Mouse (Mus musculus) small intestine, adult 2 months (tissue): ENCODE measurements around the gene Prodh2. TPM values are rescaled to one million over a fixed set of nuclear protein-coding genes. Genes with fewer than 3 reads are reported as not detected.
A peak's percentile ranks its signal among the peaks of the same experiment; 100 is the strongest.

ENCODE experiments used
- H3K27ac ChIP-seq: fragments of 200-500 bp; 2 replicates; pipeline ENCODE4 v1.5.1; 2012; ENCODE audit warnings: low read depth, low read length, control low read depth, inconsistent platforms; ENCODE audit not compliant: insufficient read depth
- H3K27me3 ChIP-seq: fragments of 200-500 bp; 2 replicates; pipeline ENCODE4 v1.6.1; 2012; ENCODE audit warnings: mild to moderate bottlenecking, moderate library complexity, low read length, inconsistent platforms; ENCODE audit not compliant: control insufficient read depth, insufficient read depth
- H3K36me3 ChIP-seq: fragments of 200-500 bp; 2 replicates; pipeline ENCODE4 v1.6.1; 2012; ENCODE audit warnings: mild to moderate bottlenecking, low read length, control low read depth, inconsistent platforms; ENCODE audit not compliant: control insufficient read depth, insufficient read depth
- H3K4me1 ChIP-seq: fragments of 200-500 bp; 2 replicates; pipeline ENCODE4 v1.6.1; 2012; ENCODE audit warnings: low read length, inconsistent platforms, mixed read lengths; ENCODE audit not compliant: control insufficient read depth, insufficient read depth, insufficient read length
- H3K4me3 ChIP-seq: fragments of 200-500 bp; 2 replicates; pipeline ENCODE4 v1.5.1; 2012; ENCODE audit warnings: low read depth, mild to moderate bottlenecking, control low read depth, inconsistent platforms, low read length, moderate library complexity
- CTCF ChIP-seq: fragments of 200-500 bp; IDR thresholded peaks from 2 replicates; pipeline ENCODE4 v1.5.1; 2012; ENCODE audit warnings: low read depth, mild to moderate bottlenecking, control low read depth, inconsistent platforms, low read length, moderate library complexity, mixed read lengths; ENCODE audit not compliant: insufficient replicate concordance, insufficient read length; ENCODE audit errors: extremely low read depth
- POLR2A ChIP-seq: fragments of 200-500 bp; IDR thresholded peaks from 2 replicates; pipeline ENCODE4 v1.6.1; 2012; ENCODE audit warnings: low read depth, mild to moderate bottlenecking, control low read depth, inconsistent platforms, low read length, moderate library complexity
- WGBS: fragments of 180-500 bp; shearing (Covaris S2); methylation state at CpG from one replicate; pipeline ENCODE4 v1.1.7; 2018; 5-methylcytosine and 5-hydroxymethylcytosine counted together
- polyA plus RNA-seq: library from polyadenylated mRNA; depleted of rRNA; stranded (reverse); fragments of >200 nt; gene quantifications from 2 replicates; pipeline ENCODE4 v1.2.3, GENCODE M21; 2012

Prodh2 gene
- polyA plus RNA-seq, 1 experiment = 19.4 TPM

GRCm38 (mm10) chr7:30551445-30552101, 58.2 kb downstream of the Prodh2 start:
- peak overlapping the region; percentile 91 for H3K27ac ChIP-seq
- TF ChIP-seq POLR2A (no peak), CTCF (peak; percentile 41; the same call in 1 of the 2 replicates)
- peaks cover 14% of the 10 kb centered on the region for H3K36me3 ChIP-seq
- H3K4me1 ChIP-seq = peaks cover 4% of the 10 kb centered on the region
- WGBS = under 1% methylated on average over 10 of the region's 10 CpGs
- peak overlapping the region; percentile 68 for H3K4me3 ChIP-seq
- H3K27me3 ChIP-seq = no peaks in the 10 kb centered on the region

DNA sequence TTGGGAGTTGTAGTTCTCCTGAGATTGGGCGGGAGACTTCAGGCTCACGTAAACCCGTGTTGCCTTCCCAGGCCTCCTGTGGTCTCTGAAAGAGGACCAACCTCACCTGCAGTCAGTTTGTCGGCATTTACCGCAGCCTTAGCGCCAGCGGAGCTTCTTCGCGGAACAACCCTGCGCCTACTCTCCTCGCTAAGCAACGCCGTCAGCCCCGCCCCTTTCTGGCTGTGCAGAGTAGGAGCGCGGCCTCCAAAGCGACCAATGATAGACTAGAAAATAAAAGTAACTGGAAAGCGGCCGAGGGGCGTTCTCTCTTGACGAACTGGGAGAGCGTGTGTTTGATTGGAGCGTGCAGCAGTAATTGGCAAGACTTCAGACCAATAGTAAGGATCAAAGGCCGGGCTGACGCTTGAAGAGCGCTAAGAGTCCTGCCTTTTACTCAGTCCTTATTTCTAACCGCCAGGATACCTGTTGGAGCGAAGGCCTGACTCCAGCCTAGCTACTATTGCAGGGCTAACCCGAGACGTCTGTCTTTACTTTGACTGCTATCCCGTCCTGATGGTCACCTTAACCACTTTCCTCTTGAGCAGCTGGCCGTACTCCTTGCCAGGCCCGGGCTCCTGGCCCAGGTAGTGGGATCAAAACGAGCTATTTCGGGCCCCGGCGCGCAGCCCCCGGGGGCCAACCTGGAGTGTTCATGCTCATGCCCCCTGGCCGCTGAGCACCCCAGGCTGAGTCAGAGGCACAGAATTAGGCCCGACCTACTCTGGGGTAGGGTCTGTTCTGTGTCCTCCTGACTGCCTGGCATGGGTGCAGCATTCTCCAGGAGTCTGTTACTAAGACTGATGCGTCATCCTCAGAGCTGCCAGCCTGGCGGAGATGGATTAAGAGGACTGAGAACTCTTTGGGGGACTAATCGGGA, 58.9 kb downstream of the Prodh2 start, which contains the start of the genes Hspb6 and Proser3:
TSS of gene Hspb6 (plus strand) at position 77 of the 919 bp plus-strand sequence.
TSS of gene Proser3 (minus strand) at position 198 of the 919 bp plus-strand sequence.
- Histone ChIP-seq H3K27ac (peak within 1 kb of the TSS; percentile 91), H3K36me3 (peaks cover 22% of the 10 kb centered on the region), H3K4me1 (peaks cover 4% of the 10 kb centered on the region), H3K27me3 (no peaks in the 10 kb centered on the region), H3K4me3 (peak within 1 kb of the TSS; percentile 68)
- WGBS = under 1% methylated on average over 44 of the region's 44 CpGs
- TF ChIP-seq POLR2A (peak; percentile 69; the same call in 1 of the 2 replicates), CTCF (no peak; the same call in 1 of the 2 replicates)

DNA sequence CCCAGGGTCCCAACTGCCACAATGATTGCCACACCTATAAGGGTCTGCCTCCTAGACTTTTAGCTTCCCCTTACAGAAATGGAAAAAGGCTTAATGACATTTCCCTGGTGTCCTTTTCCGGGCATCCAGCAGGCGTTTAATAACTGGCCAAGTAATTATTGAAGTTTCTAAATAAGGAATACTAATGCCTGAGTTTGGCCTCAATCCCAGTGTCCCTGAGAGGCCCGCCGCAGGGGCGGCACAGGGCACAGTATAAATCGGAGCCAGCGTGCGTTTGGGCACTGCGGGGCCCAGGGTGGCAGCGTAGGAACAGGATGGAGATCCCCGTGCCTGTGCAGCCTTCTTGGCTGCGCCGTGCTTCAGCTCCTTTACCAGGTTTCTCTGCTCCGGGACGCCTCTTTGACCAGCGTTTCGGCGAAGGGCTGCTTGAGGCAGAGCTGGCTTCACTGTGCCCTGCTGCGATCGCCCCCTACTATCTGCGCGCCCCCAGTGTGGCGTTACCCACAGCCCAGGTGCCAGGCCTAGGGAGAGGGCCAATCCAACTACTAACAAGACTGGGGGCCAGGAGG, 59.7 kb downstream of the Prodh2 start:
- Histone ChIP-seq H3K4me1 (peaks cover 4% of the 10 kb centered on the region), H3K27ac (peak overlapping the region; percentile 70), H3K27me3 (no peaks in the 10 kb centered on the region), H3K4me3 (peak overlapping the region; percentile 59), H3K36me3 (peaks cover 23% of the 10 kb centered on the region)
- under 1% methylated on average over 23 of the region's 23 CpGs for WGBS
- TF ChIP-seq CTCF = no peak
- TF ChIP-seq POLR2A = no peak

- 81% methylated on average over 22 of the region's 22 CpGs for WGBS
- TF ChIP-seq POLR2A (no peak), CTCF (no peak)
- H3K4me3 ChIP-seq = no peak overlapping the region
Observed at GRCm38 (mm10) chr7:30553810-30554584, 60.6 kb downstream of the Prodh2 start.

DNA sequence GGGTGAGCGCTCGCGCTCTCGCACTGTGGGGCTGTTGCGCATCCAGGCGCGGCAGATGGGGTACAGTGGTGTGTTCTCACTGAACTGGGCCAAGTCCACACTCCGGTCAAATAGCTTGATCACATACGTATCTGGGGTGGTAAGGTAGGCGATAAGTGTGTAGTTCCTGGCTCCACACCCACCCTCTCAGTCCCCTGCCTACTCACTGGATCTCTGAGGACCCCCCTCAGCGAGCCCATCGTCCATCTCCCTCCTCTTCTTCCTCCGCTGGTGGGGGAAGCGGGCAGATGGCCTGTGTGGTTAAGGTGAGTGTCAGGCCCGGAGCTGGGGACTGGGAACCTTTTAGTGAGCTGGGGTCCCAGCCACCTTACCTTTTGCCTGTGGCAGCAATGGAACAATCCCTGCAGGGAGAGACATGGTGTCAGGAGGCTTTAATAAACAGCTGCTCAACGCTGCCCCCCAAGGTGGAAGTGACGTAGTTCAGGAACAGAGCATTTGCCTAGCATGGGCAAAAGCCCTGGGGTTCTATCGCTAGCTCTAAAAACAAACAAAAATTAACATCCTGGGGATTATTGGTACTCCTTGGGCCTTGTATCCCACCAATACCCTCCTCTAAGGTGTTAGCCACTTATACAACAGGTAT, 63.6 kb downstream of the Prodh2 start:
- H3K27ac ChIP-seq = no peak overlapping the region
- WGBS = 93% methylated on average over 18 of the region's 18 CpGs
- H3K4me1 ChIP-seq = peaks cover 9% of the 10 kb centered on the region
- H3K4me3 ChIP-seq = no peak overlapping the region
- no peak for TF ChIP-seq CTCF
- no peak for TF ChIP-seq POLR2A
- no peaks in the 10 kb centered on the region for H3K27me3 ChIP-seq
- H3K36me3 ChIP-seq = peaks cover 23% of the 10 kb centered on the region

More at GRCm38 (mm10) chr7:30553810-30554584, 60.6 kb downstream of the Prodh2 start:
- peaks cover 9% of the 10 kb centered on the region for H3K4me1 ChIP-seq
- no peaks in the 10 kb centered on the region for H3K27me3 ChIP-seq
- peaks cover 23% of the 10 kb centered on the region for H3K36me3 ChIP-seq
- H3K27ac ChIP-seq = no peak overlapping the region

DNA sequence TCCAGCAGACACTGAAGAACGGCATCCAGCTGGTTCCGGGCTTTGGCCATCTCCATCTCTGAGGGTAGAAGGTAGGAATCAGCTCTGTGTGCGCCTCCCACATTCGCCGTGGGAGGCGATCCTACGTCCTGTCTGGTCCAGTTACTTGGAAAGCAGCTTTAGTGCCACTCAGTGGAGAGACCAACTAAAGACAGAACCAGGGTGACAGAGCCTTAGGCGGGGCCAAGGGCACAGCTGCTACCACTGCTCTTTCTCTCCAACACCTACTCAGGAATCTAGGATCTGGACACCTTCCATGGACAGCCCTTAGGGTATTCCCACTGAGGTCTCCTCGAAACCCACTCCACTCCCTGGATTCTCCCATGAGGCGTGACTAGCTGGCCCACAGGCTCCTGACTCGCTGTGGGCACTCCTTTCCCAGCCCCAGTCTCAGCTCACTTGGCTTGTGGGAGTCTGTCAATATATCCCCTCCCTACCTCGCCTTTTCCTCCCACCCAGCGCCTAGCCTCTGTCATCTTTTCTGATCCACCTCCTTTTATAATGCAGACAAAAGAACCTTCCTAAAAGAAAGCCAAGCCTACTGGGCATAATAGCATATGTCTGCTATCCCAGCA, 64.6 kb downstream of the Prodh2 start:
- TF ChIP-seq POLR2A (no peak), CTCF (no peak)
- Histone ChIP-seq H3K4me1 (peaks cover 9% of the 10 kb centered on the region), H3K4me3 (no peak overlapping the region), H3K36me3 (peaks cover 23% of the 10 kb centered on the region), H3K27me3 (no peaks in the 10 kb centered on the region), H3K27ac (no peak overlapping the region)
- WGBS = 82% methylated on average over 13 of the region's 13 CpGs
